Mouse (Mus musculus): ENCODE data around the gene Acnat2.
"Not testable (repeated sequence)": the region's sequence is repeated elsewhere in the genome, so short reads cannot be mapped to it uniquely, and the experiment has no call there.

GRCm38 (mm10) chr4:49340091-49340490, 67.9 kb downstream of the Acnat2 start:
- not testable (repeated sequence) for TF ChIP-seq CTCF (IDR thresholded peaks at IDR 0.05; ENCODE audit: insufficient read depth, low read length); POLR2A (IDR thresholded peaks at IDR 0.05; ENCODE audit: borderline replicate concordance, extremely low read depth, low read depth, low read length)

Measured in lung, adult 2 months (tissue).